In the genomic region with DNA sequence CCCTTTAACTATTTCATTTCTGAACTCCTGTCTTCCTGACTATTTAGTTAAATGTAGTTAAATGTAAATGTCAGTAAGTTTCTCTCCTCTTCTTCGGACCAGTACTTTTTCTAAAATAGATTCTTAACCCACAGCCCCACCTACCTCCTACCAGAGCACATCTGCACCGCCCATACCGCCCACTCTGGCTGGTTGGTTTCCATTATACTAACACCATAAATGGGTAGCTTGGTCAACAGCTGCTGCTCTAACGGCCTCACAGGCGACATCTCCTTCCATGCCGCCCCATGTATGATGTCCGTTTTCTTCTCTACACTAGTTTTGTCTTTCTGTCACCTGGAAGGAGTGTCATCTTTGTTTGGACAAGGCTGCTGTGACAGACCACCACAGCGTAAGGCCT, we compare ENCODE assay signal across 20 mouse cellular contexts.
"Had no signal": no experiment of that assay in that cellular context is flagged by ENCODE, and none has a peak within 500 bp of the region (broad histone marks: within the 10 kb centered on the region; RNA-seq: fewer than 3 reads in every experiment).

No protein-coding gene starts in this region.

- H3K27ac ChIP-seq: left cerebral cortex, adult 2 months; liver, embryonic 14.5 days; lung, embryonic 15.5 days; midbrain, embryonic 10.5 days; midbrain, embryonic 13.5 days; stomach, embryonic 15.5 days had no signal

- H3K4me1 ChIP-seq: lung, embryonic 15.5 days; stomach, embryonic 15.5 days had no signal

- H3K9ac ChIP-seq: liver, embryonic 14.5 days; lung, embryonic 15.5 days; midbrain, embryonic 13.5 days; stomach, embryonic 15.5 days had no signal

- H3K4me3 ChIP-seq: left cerebral cortex, adult 2 months; lung, embryonic 15.5 days; megakaryocyte, embryonic 14.5 days; midbrain, embryonic 10.5 days; midbrain, embryonic 13.5 days; stomach, embryonic 15.5 days had no signal

- H3K36me3 ChIP-seq: lung, embryonic 15.5 days; midbrain, embryonic 10.5 days; midbrain, embryonic 13.5 days; stomach, embryonic 15.5 days had no signal

- DNase-seq: kidney, adult 9 months; kidney, postnatal 10 days; kidney, postnatal 36 days; layer of hippocampus, postnatal 36 days; lung, adult 18-20 months; lung, postnatal 10 days; lung, postnatal 36 days; right cerebral cortex, adult 18-20 months; right cerebral cortex, postnatal 14 days; right cerebral cortex, postnatal 4 days; thymus, adult 18-20 months; thymus, postnatal 36 days had no signal

- ATAC-seq: midbrain, embryonic 13.5 days; midbrain, embryonic 16.5 days had no signal

- H3K4me2 ChIP-seq: lung, embryonic 15.5 days; midbrain, embryonic 13.5 days; stomach, embryonic 15.5 days had no signal

- H3K27me3 ChIP-seq: lung, embryonic 15.5 days; megakaryocyte, embryonic 14.5 days; midbrain, embryonic 13.5 days; stomach, embryonic 15.5 days had no signal

- H3K9me3 ChIP-seq: lung, embryonic 15.5 days; megakaryocyte, embryonic 14.5 days; midbrain, embryonic 10.5 days; midbrain, embryonic 13.5 days; stomach, embryonic 15.5 days had no signal
